Mouse (Mus musculus): ENCODE data around the gene Snx20.

Gene Snx20

DNA sequence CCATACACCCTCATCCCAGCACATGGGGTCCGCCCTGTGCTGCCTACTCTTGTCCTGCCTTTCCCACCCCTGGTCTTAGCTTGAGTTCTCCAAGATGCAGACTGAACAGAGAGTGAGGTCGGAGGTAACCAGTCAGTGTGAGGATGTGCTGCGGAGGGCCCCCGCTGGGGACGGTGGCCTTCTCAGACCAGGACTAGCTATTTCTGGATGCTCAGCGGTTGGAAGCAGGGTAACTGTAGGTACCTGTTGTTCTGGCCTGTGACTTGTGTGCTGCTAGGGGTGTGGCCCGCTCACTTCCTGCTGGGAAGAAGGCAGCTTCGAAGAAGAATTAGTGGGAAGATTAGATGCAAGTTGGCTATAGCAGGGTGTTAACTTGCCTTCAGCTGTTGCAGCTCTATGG lies 26.9 kb downstream of the Snx20 start:
- no peak for DNase-seq (ENCODE audit: low read depth in 2 of 2, low spot score in 2 of 2)

DNA sequence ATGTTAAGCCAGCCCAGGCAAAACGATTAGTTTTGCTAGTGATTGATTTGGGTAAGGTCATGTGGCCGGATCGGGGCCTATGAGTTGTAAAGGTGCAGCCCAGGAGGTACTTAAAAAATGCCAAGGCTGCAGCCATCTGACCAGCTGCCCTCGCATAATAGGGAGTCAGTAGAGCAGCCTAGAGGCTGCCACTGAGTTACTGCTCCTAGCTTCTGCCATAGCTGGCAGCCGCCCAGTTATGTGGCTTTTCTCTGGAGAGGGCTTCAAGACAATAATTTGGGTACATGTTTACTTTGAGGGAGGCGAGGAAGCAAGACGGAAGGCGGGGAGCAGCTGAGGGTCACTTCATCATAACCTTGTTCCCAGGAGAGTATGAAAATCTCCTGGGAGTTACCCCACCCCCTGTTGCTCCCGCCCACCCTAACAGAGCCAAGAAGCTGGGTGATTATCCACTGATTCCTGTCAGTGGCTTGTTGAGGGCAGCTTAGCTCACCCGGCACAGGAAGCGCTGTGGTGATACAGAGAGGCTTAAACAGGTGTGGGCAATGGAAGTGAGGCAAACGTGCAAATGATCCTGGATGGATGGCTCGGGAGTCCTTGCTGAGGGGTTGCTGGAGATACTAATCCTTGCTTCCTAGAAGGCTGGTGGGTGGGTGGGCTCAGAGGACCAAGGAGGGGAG lies 30.4 kb downstream of the Snx20 start:
- DNase-seq (ENCODE audit: low read depth in 2 of 2, low spot score in 2 of 2): no peak

DNA sequence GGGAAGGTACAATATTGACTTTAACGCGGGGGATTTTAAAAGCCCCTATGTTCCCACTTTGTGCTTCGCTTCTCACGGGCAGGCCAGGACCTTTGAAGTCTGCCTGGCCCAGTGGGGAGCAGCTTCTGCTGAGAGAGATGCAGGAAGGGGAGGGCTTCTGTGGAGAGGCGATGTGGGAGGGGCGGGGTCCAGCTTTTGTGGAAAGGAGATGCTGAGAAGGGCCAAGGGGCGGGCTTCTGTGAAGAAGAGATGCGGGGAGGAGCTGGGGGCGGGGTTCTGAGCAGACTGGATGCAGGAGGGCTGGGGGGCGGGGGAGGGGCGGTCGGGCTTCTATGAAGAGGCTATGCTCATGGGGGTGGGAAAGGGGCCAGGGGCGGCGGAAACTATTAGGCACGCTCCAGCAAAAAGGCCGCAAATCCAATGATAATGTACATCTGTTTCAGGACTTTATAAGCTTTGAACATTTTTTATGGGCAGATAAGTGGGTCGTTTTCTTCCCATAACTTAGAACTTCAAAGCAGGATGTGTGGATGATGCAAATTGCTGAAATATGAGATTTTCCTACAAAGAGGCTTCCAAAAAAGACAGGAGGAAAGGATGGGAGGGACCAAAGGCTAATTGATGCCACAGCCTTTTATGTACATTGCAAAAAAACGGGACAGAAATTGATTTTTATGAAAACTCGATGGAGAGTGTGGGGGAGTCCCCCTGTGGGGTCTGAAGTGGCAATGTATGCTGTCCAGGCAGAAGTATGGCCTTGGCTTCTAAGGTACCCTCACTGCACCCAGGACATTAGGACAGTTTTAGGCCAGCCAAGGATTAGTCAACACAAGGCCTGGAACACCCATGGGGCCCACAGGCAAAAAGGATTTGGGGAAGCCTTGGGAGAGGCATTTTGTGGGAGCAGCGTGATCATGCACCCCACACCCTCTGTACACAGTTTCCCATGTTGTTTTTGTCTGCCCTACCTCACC lies 31.6 kb downstream of the Snx20 start:
- DNase-seq (ENCODE audit: low read depth in 2 of 2, low spot score in 2 of 2): no peak

DNA sequence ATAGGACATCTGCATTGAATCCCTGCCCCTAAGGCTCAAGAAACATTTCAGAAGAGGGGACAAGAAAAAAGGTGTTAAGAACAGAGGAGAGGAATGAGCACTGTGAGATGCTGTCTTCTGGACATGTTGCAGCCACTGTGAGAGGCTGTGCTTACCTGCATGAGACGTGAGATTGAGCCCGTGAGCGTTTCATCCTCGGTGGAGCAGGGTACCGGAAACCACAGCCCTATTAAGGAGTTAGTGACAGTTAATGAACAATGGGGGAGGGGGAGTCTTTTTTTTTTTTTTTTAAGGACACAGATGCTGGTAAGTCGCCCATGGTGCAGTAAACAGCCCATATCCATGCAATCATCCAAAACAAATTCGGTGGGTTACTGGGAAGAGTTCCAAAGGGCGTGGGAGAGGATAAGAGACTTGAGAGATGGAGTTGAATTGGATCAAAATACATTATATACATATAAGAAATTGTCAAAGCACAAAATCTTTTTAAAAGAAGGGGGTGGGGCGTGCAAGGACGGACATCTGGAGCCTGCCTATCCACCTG lies 32.4 kb downstream of the Snx20 start:
- no peak for DNase-seq (ENCODE audit: low read depth in 2 of 2, low spot score in 2 of 2)

DNA sequence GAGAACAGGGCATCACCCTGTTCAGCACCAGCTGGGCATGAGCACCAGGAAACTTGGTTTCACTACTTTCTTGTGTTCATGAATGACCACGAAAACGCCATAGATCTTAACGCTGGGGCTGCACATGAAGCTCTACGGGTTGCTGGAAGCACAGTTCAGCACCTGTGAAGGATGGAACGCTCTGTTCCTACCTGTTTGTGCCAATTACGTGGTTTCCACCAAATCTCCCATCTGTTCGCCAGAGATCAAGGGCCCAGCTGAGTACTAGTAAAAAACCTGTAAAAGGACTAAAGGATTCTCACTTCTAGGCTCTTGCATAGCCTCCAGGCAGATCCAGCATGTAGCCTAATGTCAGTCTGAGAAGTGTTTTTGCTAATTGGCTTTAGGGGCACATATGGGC lies 36.4 kb downstream of the Snx20 start:
- no peak for DNase-seq (ENCODE audit: low read depth in 2 of 2, low spot score in 2 of 2)

DNA sequence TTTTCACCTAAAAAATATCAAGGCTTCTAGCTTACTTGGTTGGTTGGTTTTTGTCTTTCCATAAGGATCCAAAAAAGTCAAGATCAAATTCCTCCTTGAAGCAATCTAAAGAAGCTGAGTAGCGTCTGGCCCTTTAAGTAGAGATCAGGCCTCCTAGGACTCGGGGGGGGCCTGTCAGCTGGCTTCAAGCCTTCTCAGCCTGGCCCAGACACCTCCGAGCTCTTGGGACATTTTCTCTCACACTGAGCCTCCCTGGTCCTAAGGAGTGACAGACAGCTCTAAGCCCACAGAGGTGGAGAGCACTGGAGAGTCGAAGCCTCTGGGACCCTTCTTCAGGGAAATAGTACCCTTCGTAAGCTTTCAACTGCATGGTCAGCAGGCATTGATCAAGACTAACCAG lies 37.4 kb downstream of the Snx20 start:
- DNase-seq (ENCODE audit: low read depth in 2 of 2, low spot score in 2 of 2): no peak

DNA sequence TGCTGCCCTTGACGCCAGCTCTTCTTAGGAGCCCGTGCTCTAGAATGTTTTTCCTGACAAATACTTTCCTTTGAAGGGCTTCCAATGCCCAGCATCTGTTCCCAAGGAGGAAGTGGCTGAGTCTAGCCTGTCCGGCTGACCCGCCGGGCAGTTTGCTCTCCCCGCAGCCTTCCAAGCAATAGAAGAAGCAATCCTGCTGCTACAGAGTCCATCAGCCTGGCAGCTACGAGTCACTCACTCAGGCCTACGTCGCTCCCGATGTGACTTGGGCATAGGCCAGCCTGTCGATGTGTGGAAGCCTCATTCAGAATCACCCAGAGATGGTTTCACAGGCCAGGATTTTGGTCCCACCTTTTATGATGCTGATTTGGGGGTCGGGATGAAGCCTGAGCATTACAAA lies 39.9 kb downstream of the Snx20 start:
- DNase-seq (ENCODE audit: low read depth in 2 of 2, low spot score in 2 of 2): no peak

DNA sequence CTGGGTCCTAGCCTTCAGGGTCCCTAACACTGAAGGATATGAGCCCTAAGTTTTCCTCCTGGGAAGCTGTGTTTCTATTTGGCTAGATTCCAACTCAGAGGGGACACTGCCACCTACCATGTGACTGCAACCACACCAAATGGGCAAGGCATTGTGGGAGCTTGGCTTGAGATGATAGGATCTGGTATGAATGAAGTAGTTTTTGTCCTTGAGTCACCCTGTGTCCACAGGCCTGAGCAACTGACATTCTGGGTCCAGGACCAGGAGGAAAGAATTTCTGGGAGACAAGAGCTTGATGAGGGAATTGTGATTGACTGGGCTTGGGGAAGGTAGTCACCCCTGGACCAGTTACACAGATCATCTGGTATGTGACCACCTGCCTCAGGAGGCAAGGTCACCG lies 42.0 kb downstream of the Snx20 start:
- DNase-seq (ENCODE audit: low read depth in 2 of 2, low spot score in 2 of 2): no peak

DNA sequence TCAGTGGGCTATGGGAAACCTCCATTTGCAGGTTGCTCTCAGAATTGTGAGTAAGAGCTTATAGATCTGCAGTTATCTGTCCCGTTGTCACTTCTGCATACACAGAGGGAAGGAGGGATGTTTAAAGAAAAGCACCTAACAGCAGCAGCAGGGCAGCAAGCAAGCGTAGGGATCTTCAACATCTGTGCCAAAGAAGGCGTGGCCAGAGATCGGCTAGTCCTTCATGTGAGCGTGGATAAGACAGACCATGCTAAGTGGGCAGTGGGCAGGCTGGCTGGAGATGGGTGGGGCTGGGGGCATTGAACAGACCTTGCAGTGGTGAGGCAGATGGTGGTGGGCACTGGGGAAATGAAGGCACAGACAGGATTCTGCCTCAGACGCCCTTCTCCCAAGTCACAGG lies 45.7 kb downstream of the Snx20 start:
- no peak for DNase-seq (ENCODE audit: low read depth in 2 of 2, low spot score in 2 of 2)

DNA sequence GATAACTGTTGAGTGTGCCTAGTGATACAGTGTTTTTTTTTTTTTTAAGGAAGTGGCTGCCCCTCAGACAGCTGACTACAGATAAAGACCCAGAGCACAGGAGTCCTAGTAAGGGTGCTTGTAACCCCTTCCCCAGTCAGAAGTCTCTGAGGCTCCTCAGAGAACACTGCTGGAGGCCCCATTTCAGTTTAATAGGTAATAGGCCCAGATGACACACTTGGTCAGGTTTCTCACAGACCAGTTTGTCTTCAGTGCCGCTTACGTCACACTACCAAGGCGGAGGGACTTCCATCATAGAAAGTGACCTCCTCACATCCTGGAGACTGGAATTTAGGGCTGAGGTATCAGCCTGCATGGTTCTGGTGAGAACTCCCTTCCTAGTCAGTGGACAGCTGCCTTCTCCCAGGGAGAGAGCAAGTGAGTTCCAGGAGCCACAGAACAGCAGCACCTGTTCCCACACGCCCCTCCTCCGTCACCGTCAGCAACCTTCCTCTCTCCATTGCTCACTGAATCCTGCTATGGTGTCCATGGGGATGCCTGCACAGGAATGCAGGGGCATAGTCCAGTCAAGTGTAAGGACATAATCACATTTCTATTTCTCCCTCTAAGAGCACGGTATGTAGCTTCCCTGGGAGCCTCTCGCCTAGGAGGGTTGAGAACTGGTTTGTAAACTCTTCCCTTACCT lies 47.6 kb downstream of the Snx20 start:
- DNase-seq (ENCODE audit: low read depth in 2 of 2, low spot score in 2 of 2): no peak

DNA sequence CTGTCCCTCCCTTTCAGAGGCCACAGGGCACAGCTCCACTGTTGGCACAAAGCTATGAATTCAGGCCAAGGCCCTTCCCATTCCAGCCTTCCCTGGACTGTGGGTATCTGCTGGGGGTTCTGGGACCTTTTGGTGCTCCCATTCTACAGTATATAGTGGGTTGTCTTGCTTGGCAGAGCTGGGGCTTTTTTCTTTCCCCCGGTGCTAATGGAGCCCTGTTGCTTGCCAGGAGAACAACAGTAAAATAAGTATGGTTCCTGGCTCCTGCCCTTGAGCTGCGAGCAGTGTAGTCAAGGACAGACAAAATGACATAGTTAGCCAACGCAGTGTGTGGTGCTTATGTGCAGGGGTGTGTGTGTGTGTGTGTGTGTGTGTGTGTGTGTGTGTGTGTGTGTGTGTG lies 52.1 kb downstream of the Snx20 start:
- DNase-seq (ENCODE audit: low read depth in 2 of 2, low spot score in 2 of 2): no peak

DNA sequence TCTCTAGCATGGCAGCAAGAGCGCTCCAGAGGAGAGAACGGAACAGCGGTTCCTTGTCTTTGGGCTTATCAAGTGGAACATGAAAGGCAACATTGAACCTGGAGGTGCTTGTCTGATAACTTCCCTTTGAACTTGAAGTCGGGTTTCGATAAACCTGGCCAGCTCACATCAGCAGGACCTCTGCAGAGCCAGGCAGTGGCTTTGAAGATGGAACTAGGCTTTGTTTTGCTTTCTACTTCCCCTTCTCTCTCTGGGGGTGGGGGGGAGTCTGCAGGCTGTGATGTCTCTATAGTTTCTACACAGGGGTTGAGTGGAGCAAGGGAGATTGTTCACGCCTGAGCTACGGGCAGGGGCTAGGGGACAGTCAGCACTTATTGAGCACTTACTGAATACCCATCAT lies 55.1 kb downstream of the Snx20 start:
- DNase-seq (ENCODE audit: low read depth in 2 of 2, low spot score in 2 of 2): no peak

DNA sequence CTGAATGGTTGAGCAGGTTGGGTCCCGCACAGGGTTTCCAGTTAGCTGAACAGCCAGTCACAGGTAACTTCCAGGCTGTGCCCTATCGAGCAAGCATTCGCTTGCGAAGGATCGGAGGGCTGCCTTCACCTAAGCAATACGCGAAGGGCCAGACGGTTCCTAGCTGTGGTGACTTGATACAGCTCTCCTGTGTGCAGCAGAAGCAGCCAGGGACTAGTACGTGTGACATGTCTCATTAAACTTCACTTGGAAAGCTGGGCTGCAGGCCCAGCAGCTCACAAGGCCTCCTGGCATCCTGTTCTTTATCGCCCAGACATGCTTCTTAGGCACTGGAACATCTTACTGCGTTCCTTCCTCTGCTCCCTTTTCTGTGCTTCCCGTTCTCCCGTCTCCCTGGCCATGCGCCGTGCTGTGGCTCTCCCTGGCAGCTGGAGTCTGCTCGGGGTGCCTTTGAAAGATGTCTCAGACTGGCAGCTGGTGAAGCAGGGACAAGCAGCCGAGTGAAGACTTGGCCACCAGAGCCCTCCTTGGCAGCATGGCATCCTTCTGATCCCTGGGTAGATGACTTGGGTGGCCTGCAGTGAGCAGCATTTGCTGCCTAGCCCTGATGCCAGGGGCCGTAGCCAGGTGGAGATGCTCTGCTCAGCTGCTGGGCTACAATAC lies 56.1 kb downstream of the Snx20 start:
- no peak for DNase-seq (ENCODE audit: low read depth in 2 of 2, low spot score in 2 of 2)

DNA sequence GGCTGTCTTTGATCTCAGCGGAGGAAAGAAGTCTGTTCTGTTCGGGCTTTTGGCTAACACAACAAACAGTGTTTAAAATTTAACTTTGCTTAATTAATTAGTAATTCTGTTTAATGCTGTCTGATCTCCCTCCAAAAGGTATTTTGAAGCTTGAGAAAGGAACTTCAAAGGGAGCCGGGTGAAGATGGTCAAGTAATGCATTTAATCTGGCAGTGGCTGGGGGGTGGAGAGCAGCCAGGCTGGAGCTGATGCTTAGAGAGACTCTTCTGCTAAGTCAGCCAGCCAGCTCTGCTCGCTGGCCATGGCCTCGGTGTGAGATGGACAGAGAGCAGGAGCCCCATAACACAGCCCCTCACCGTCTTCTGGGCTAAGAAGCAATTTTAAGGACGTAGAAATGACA lies 56.7 kb downstream of the Snx20 start:
- DNase-seq (ENCODE audit: low read depth in 2 of 2, low spot score in 2 of 2): no peak

DNA sequence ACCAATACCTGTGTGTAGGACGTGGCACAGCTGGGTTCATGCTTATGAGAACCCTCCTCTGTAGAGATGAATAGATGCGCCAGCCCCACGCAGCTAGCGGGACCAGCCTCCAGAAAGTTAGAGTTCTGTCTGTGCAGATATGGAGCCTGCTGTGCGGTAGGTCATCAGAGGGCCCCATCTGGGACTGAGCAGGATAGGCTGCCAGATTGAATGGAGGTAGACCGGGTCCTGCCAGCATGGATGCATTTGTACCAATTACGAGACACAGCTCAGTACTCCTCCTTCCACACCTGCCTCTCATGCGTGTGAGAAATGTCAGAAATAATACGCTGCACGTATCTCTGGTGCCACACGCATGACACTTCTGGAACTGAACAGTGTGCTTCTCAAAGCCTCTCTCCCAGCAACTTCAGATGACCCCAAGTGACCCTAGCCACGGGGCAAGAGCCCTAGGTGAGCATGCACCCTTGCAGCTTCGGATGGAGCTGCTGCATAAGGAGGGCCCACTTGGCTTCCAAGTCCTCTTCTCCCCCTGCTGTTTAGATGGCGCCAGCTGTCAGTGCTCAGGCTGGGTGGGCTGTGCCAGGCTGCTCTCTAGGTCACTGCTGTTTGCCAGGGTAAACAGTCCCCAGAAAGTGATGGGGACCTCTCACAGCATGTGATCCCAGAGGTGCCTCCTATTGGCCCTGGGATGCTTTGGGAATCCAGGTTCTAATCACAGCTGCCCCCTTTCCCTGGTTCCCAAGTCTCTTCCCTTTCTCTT lies 57.3 kb downstream of the Snx20 start:
- no peak for DNase-seq (ENCODE audit: low read depth in 2 of 2, low spot score in 2 of 2)

DNA sequence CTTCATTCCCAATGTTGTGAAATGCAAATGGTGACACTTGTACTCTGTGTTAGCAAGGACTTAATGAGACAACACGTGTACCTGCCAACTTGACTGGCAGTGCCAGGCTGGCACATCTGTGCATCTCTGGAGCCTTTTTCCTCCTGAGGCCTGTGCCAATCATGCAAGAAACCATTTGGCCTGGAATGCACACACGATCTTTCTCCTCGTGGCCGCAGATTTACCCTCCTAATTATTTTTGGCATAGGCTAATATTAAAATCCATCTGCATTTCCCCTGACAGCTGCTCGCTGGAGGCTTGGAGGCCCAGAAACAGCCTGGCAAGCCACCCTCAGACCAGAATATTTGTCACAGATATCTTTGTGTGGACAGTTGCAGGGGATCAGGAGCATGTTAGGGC lies 58.3 kb downstream of the Snx20 start:
- DNase-seq (ENCODE audit: low read depth in 2 of 2, low spot score in 2 of 2): no peak

Measured in CD8-positive naive resting alpha-beta T cell, adult 2 months (primary cell).